Mouse (Mus musculus): ENCODE measurements around the gene Ssh2. TPM values are rescaled to one million over a fixed set of nuclear protein-coding genes. Genes with fewer than 3 reads are reported as not detected.

Ssh2 gene
- polyA plus RNA-seq, 1 experiment from 2014 or later = 2.7 TPM

DNA sequence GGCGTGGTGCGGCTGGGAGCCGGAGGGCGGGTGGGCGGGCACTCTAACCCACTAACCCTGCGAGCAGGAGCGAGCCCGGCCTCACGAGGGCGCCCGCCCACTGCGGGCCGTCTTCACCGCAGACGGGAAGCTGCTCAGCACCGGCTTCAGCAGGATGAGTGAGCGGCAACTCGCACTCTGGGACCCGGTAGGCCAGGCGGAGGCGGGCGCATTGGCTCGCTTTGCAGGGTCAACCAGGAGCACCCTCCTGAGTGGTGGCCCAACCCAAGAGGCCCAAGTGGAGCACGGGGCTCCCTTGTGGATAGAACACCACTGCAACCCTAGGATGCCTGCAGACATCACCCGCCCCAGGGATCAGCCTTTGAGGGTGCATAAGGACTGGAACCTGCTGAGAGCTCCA is 251.1 kb downstream of the Ssh2 start:
- Histone ChIP-seq H3K4me3 (ENCODE audit: low read depth, low read length) (peak overlapping the region; percentile 17), H3K4me2 (replicated peaks; ENCODE audit: low read depth) (peak overlapping the region; percentile 56), H3K4me1 (replicated peaks; ENCODE audit: control insufficient read depth, insufficient read depth, low read length) (no peaks in the 10 kb centered on the region; the same call in 1 of the 2 replicates), H3K36me3 (ENCODE audit: control insufficient read depth, insufficient read depth) (peaks cover 10% of the 10 kb centered on the region; the same call in 1 of the 2 replicates), H3K9me3 (ENCODE audit: control insufficient read depth) (no peaks in the 10 kb centered on the region), H3K9ac (ENCODE audit: low read depth, low read length) (no peak overlapping the region), H3K27me3 (replicated peaks; ENCODE audit: control insufficient read depth, insufficient read depth, low read length) (peaks cover 46% of the 10 kb centered on the region), H3K27ac (ENCODE audit: low read depth, low read length) (no peak overlapping the region)
- peak; percentile 54 for ATAC-seq
- WGBS = 4% methylated on average over 25 of the region's 25 CpGs
- peak; percentile 76 for TF ChIP-seq CTCF (IDR thresholded peaks at IDR 0.05; ENCODE audit: low read depth)

GRCm38 (mm10) chr11:77467784-77468183 is 251.7 kb downstream of the Ssh2 start:
- H3K27ac ChIP-seq (ENCODE audit: low read depth, low read length) = no peak overlapping the region
- no peak overlapping the region for H3K9ac ChIP-seq (ENCODE audit: low read depth, low read length)
- 12% methylated on average over 20 of the region's 20 CpGs for WGBS

DNA sequence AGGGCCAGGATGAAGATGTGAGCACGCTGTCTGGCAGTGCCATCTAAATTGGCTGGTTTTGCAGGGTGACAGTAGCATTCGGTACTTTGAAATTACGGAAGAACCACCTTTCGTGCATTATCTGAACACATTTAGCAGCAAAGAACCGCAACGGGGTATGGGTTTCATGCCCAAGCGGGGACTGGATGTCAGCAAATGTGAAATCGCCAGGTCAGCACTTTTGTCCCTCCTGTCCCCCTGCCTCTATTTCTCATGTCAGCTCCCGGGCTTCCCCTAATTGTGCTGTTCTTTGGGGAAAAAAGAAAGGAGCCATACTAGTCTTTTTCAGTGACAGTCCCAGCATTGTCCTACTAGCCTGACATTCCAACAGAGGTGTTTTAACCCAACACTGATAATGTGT is 252.3 kb downstream of the Ssh2 start:
- no peak for TF ChIP-seq CTCF (IDR thresholded peaks at IDR 0.05; ENCODE audit: low read depth)
- Histone ChIP-seq H3K36me3 (ENCODE audit: control insufficient read depth, insufficient read depth) (peaks cover 20% of the 10 kb centered on the region; the same call in 1 of the 2 replicates), H3K9ac (ENCODE audit: low read depth, low read length) (no peak overlapping the region), H3K4me1 (replicated peaks; ENCODE audit: control insufficient read depth, insufficient read depth, low read length) (no peaks in the 10 kb centered on the region; the same call in 1 of the 2 replicates), H3K27ac (ENCODE audit: low read depth, low read length) (no peak overlapping the region), H3K9me3 (ENCODE audit: control insufficient read depth) (no peaks in the 10 kb centered on the region), H3K4me2 (replicated peaks; ENCODE audit: low read depth) (no peak overlapping the region), H3K4me3 (ENCODE audit: low read depth, low read length) (no peak overlapping the region), H3K27me3 (replicated peaks; ENCODE audit: control insufficient read depth, insufficient read depth, low read length) (peaks cover 34% of the 10 kb centered on the region)
- no peak for ATAC-seq
- 89% methylated on average over 9 of the region's 9 CpGs for WGBS

More at GRCm38 (mm10) chr11:77467784-77468183, 251.7 kb downstream of the Ssh2 start:
- ATAC-seq = peak; percentile 26; the same call in 1 of the 2 replicates
- peak overlapping the region; percentile 55 for H3K4me2 ChIP-seq (replicated peaks; ENCODE audit: low read depth)
- no peaks in the 10 kb centered on the region; the same call in 1 of the 2 replicates for H3K4me1 ChIP-seq (replicated peaks; ENCODE audit: control insufficient read depth, insufficient read depth, low read length)
- H3K4me3 ChIP-seq (ENCODE audit: low read depth, low read length) = no peak overlapping the region; the same call in 1 of the 2 replicates
- H3K27me3 ChIP-seq (replicated peaks; ENCODE audit: control insufficient read depth, insufficient read depth, low read length) = peaks cover 39% of the 10 kb centered on the region
- peak; percentile 90 for TF ChIP-seq CTCF (IDR thresholded peaks at IDR 0.05; ENCODE audit: low read depth)
- peaks cover 16% of the 10 kb centered on the region; the same call in 1 of the 2 replicates for H3K36me3 ChIP-seq (ENCODE audit: control insufficient read depth, insufficient read depth)
- H3K9me3 ChIP-seq (ENCODE audit: control insufficient read depth) = no peaks in the 10 kb centered on the region

DNA sequence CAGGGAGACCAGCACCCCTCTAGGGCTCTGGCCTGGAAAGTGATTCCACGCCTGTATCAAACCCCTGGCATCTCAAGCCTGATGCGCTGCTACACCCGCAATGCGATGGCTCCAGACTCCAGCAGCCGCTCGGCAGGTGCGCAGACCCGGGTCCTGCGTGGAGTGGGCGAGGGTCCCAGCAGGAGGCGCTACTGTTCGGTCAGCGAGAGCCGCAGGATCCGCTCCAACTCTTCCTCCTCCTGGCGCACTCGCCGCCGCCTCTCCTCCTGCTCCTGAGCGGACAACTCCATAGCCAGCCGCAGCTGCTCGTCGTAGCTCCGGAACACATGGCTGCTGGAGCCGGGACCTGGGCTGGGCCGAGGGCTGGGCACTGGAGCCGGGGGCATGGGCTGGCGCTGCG is 255.3 kb downstream of the Ssh2 start:
- WGBS = 79% methylated on average over 29 of the region's 29 CpGs

DNA sequence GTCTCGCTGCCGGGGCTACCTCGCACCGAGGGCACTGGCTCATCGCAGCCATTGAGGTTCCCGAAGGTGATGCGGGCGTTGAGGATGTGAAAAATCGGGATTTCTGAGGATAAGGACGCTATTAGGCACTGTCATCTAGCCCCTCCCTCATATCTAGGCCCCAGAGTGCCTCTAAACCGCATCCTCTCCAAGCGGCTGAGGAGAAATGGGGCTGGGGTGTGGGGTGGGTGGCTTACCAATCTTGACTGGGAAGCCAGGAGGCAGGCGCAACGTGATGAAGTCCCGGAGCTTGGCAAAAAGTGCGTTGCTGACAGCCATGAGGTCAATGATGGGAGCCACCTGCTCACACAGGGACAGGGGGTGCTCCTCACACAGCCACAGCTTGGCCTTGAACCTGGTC is 256.7 kb downstream of the Ssh2 start:
- H3K27ac ChIP-seq (ENCODE audit: low read depth, low read length) = no peak overlapping the region
- no peaks in the 10 kb centered on the region for H3K9me3 ChIP-seq (ENCODE audit: control insufficient read depth)
- peaks cover 31% of the 10 kb centered on the region; the same call in 1 of the 2 replicates for H3K36me3 ChIP-seq (ENCODE audit: control insufficient read depth, insufficient read depth)
- no peaks in the 10 kb centered on the region; the same call in 1 of the 2 replicates for H3K4me1 ChIP-seq (replicated peaks; ENCODE audit: control insufficient read depth, insufficient read depth, low read length)
- ATAC-seq = no peak
- peaks cover 7% of the 10 kb centered on the region for H3K27me3 ChIP-seq (replicated peaks; ENCODE audit: control insufficient read depth, insufficient read depth, low read length)
- 79% methylated on average over 16 of the region's 16 CpGs for WGBS
- H3K4me3 ChIP-seq (ENCODE audit: low read depth, low read length) = no peak overlapping the region
- no peak for TF ChIP-seq CTCF (IDR thresholded peaks at IDR 0.05; ENCODE audit: low read depth)
- no peak overlapping the region for H3K9ac ChIP-seq (ENCODE audit: low read depth, low read length)
- H3K4me2 ChIP-seq (replicated peaks; ENCODE audit: low read depth) = no peak overlapping the region

More for the DNA sequence above, 255.3 kb downstream of the Ssh2 start:
- Histone ChIP-seq H3K9me3 (ENCODE audit: control insufficient read depth) (no peaks in the 10 kb centered on the region), H3K27ac (ENCODE audit: low read depth, low read length) (no peak overlapping the region), H3K27me3 (replicated peaks; ENCODE audit: control insufficient read depth, insufficient read depth, low read length) (peaks cover 19% of the 10 kb centered on the region), H3K4me1 (replicated peaks; ENCODE audit: control insufficient read depth, insufficient read depth, low read length) (no peaks in the 10 kb centered on the region; the same call in 1 of the 2 replicates), H3K9ac (ENCODE audit: low read depth, low read length) (no peak overlapping the region), H3K36me3 (ENCODE audit: control insufficient read depth, insufficient read depth) (peaks cover 31% of the 10 kb centered on the region; the same call in 1 of the 2 replicates), H3K4me2 (replicated peaks; ENCODE audit: low read depth) (no peak overlapping the region), H3K4me3 (ENCODE audit: low read depth, low read length) (no peak overlapping the region)
- no peak for ATAC-seq
- TF ChIP-seq CTCF (IDR thresholded peaks at IDR 0.05; ENCODE audit: low read depth) = no peak

DNA sequence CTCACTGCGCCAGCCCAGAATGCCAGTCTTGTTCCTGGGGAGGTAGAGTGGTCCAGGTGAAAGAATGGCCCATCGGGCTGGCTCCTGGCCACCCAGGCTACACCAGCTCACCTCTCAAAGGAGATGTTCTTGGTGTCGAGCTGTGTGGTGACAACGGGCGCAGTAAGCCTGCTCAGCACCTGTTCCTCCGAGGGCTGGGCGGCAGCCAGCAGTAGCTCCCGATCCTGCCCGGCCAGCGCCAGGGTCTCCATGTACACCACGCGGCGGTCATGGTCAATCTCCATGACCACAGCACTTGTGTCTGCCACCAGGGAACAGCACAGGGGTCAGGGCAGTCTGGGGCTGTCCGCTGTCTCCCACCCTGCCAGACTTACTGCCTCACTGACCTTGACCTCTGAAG is 260.1 kb downstream of the Ssh2 start:
- H3K27ac ChIP-seq (ENCODE audit: low read depth, low read length) = no peak overlapping the region
- no peak for TF ChIP-seq CTCF (IDR thresholded peaks at IDR 0.05; ENCODE audit: low read depth)
- H3K4me1 ChIP-seq (replicated peaks; ENCODE audit: control insufficient read depth, insufficient read depth, low read length) = no peaks in the 10 kb centered on the region; the same call in 1 of the 2 replicates
- H3K36me3 ChIP-seq (ENCODE audit: control insufficient read depth, insufficient read depth) = peaks cover 27% of the 10 kb centered on the region; the same call in 1 of the 2 replicates
- H3K4me3 ChIP-seq (ENCODE audit: low read depth, low read length) = no peak overlapping the region
- no peaks in the 10 kb centered on the region for H3K9me3 ChIP-seq (ENCODE audit: control insufficient read depth)
- H3K27me3 ChIP-seq (replicated peaks; ENCODE audit: control insufficient read depth, insufficient read depth, low read length) = no peaks in the 10 kb centered on the region
- no peak overlapping the region for H3K9ac ChIP-seq (ENCODE audit: low read depth, low read length)
- no peak for ATAC-seq
- 93% methylated on average over 14 of the region's 14 CpGs for WGBS
- no peak overlapping the region for H3K4me2 ChIP-seq (replicated peaks; ENCODE audit: low read depth)
